Mouse (Mus musculus) adrenal gland, postnatal 14 days (tissue): Measurements from ENCODE around the gene Fam98c. TPM values are rescaled to one million over a fixed set of nuclear protein-coding genes. Genes with fewer than 3 reads are reported as not detected.

Experiments
- DNase-seq: peaks from one replicate; pipeline ENCODE4 v3.0.0; 2021; ENCODE audit warnings: mixed read lengths
- total RNA-seq: library from RNA; stranded (reverse); gene quantifications from 2 replicates; pipeline ENCODE4 v1.2.3, GENCODE M21; 2021

Fam98c gene
- total RNA-seq, 1 experiment from 2014 or later, result 8.0 TPM

DNA sequence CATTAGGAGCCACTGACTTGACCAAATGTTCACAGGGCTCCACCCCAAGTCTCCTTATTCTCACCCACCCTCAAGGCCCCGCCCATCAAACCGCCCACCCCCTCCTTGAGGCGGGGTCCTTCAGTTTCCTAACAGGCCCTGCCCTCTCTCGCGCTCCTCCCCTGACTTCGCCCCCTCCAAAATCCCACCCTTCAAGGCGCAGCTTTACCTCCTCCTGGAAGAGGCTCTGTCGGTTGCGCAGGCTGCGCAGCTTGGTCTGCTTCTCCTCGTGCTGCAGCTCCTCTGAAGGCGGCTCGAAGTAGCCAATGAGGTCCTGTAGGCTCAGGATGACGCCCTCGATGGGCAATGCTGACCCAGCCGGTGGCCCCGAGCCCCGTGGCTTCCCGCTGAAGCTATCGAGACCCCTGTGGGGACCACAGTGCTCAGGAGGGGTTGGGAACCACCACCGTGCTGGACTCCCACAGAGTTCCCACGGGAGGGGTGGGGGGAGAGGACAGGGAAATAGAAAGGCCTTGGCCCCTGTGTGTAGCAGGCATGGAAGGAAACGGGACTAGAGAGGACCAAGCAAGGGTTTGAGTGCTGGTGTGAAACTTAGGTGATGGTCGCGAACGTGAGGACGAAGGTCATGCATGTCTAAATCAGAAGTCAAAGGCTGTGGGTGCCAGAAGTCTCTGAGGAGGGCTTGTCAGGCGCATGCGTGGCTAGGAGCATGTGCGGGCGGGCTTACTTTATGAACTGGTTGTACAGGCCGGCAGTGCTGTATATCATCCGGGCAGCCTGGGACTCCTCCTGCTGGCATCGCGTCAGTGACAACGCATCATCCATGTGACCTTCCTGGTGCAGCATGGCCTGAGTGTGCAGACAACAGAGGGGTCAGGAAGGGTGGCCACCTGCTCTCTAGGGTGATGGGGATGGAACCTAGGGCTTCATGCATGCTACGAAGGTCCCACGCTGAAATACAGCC, 46.8 kb downstream of the Fam98c start:
- DNase-seq, result peak; percentile 70

Other genes with a start within 250 kb of the Fam98c start
- 271 and 282 TPM in 2 replicates for gene Actn4, start 193.9 kb downstream of the Fam98c start, total RNA-seq
- gene Eif3k, start 174.4 kb downstream of the Fam98c start, total RNA-seq, result 233 and 240 TPM in 2 replicates
- 1.8 and 7.9 TPM in 2 replicates for gene Map4k1, start 174.2 kb downstream of the Fam98c start, total RNA-seq
- 0.11 and 0.19 TPM in 2 replicates for gene Ryr1, start 31.1 kb downstream of the Fam98c start, total RNA-seq
- gene Rasgrp4, start 21.4 kb downstream of the Fam98c start, total RNA-seq, result 1.8 and 2.2 TPM in 2 replicates
- gene Ggn, start 14.0 kb upstream of the Fam98c start, total RNA-seq, result 1.1 and 1.2 TPM in 2 replicates
- 6.6 and 6.9 TPM in 2 replicates for gene Spred3, start 14.2 kb upstream of the Fam98c start, total RNA-seq
- gene Psmd8, start 24.5 kb upstream of the Fam98c start, total RNA-seq, result 212 and 215 TPM in 2 replicates
- gene Catsperg1, start 57.8 kb upstream of the Fam98c start, total RNA-seq, result 0.63 and 0.79 TPM in 2 replicates
- gene Kcnk6, start 76.3 kb upstream of the Fam98c start, total RNA-seq, result 3.0 and 4.1 TPM in 2 replicates
- gene Yif1b, start 82.1 kb upstream of the Fam98c start, total RNA-seq, result 77.1 and 81.0 TPM in 2 replicates
- 2.4 and 2.7 TPM in 2 replicates for gene 2200002D01Rik, start 92.2 kb upstream of the Fam98c start, total RNA-seq
- gene Spint2, start 125.7 kb upstream of the Fam98c start, total RNA-seq, result 29.0 and 31.5 TPM in 2 replicates
- gene Ppp1r14a, start 133.1 kb upstream of the Fam98c start, total RNA-seq, result 10.9 and 12.4 TPM in 2 replicates
- gene Dpf1, start 147.7 kb upstream of the Fam98c start, total RNA-seq, result 1.8 and 2.4 TPM in 2 replicates